Mouse (Mus musculus) gastrocnemius, adult 8-10 months (tissue): ENCODE data around the gene Ndufaf3. TPM values are rescaled to one million over a fixed set of nuclear protein-coding genes. Genes with fewer than 3 reads are reported as not detected.

Experiments used
- DNase-seq, 2 experiments: peaks; one replicate each; pipeline ENCODE4 v3.0.0; 2022; ENCODE audit warnings: low spot score in 2 of 2
- total RNA-seq, 4 experiments: library from RNA; stranded (reverse); gene quantifications; 2 replicates each; pipeline ENCODE4 v1.2.4; 2022

Gene Ndufaf3
- total RNA-seq, 4 experiments from 2014 or later: 31.9 to 34.4 (median 33.0) TPM

- DNase-seq: no peak
These were observed 6.8 kb upstream of the Ndufaf3 start for GRCm38 (mm10) chr9:108573774-108574690.

DNA sequence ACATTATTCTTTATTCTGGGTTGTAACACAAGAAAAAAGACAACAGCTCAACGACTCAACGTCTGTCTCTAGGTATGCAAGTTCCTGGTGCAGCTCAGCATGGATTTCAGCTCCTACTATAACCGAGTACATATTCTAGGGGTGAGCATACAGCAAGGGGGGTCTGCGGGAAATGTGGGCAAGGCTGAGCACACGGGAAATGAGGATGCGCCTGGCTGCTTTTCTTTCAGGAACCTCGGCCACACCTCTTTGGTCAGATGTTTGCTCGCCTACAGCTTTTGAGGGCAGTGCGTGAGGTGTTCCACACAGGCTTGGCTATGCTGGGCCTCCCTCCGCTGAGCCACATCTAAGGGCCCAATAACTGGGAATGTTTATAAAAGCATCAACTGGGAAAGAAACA is 5.1 kb upstream of the Ndufaf3 start:
- no peak for DNase-seq

DNA sequence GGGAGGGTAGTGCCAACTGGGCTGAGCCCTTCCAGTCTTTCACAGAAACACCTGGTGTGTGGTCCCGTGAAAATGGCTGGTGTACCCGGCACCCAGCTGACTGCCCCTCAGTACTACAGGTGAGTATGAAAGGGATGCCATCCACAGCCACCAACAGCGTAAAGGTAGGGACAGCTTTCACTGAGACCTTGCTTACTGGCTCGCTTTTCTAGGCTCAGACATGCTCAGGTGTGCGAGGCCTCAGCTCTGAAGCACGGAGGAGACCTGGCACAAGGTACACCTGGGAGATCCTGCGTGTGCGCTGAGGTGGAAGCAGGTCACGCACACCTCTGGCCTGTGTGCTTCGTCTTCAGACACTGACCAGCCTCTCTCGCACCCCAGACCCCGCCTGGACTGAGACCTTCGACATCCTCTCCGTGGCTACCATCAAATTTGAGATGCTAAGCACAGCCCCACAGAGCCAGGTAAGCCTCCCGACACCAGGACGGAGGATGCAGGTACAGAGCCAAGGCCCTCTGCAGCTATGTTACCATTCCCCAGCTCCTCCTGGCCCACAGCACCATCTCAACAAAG is 4.3 kb upstream of the Ndufaf3 start:
- no peak for DNase-seq

DNA sequence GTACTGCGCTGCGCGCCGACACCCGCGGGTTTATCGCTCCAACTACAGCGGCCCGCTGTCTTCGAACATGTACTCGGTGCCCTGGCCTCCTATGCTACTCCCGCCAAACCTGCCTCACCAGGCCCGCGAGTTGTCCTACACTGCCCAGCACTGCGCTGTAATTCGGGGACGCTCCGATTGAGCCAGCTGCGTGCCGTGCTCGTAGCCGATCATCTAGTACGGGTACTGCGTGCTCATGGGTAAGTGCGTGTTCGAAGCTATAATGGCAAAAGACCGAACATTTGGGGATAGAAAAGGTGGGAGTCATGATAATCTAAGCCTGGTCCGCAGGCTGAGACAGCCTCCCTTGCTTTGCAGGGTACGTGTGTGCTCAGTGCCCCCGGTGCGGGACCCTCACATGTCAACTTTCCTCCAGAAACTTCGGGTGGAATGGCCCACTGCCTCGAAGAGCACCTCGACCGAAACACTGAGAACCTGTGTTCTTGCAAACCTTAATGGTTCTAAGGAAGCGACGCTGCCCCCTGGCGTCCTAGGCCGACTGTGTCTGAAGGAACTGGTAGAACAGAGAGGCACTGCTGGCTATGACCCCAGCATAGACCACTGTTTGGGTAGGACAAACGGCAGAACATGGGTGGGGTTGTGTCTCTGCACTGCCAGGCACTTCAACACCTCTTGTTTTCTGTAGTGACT is 3.1 kb upstream of the Ndufaf3 start:
- DNase-seq: peak; percentile 41 to 46

- peak; percentile 88 to 90 for DNase-seq
These were observed 2.4 kb upstream of the Ndufaf3 start, which contains the start of gene Dalrd3 for GRCm38 (mm10) chr9:108569381-108570206. TSS of gene Dalrd3 (plus strand) at chr9:108569886.

DNA sequence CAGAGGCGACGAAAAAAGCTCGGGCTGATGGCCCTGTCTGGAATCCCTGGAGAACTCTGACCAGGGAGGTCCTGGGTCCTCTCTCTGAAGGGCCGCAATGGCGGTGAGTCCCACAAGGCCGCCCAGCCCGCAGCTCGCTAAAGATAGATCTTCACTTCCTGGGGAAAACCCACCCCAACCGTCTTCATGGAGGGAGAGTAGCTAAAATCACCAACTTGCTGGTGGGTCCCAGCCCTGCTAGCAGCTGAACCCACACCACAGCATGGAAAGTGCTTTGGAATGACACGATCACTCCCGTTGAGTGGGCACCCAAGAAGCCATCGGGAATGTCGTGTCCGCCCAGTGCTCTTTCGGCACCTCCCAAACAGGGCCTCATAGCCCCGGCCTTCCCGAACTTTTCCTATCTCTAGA is 1.3 kb upstream of the Ndufaf3 start:
- no peak for DNase-seq

GRCm38 (mm10) chr9:108567931-108568419 is 741 bp upstream of the Ndufaf3 start:
- DNase-seq: no peak

DNA sequence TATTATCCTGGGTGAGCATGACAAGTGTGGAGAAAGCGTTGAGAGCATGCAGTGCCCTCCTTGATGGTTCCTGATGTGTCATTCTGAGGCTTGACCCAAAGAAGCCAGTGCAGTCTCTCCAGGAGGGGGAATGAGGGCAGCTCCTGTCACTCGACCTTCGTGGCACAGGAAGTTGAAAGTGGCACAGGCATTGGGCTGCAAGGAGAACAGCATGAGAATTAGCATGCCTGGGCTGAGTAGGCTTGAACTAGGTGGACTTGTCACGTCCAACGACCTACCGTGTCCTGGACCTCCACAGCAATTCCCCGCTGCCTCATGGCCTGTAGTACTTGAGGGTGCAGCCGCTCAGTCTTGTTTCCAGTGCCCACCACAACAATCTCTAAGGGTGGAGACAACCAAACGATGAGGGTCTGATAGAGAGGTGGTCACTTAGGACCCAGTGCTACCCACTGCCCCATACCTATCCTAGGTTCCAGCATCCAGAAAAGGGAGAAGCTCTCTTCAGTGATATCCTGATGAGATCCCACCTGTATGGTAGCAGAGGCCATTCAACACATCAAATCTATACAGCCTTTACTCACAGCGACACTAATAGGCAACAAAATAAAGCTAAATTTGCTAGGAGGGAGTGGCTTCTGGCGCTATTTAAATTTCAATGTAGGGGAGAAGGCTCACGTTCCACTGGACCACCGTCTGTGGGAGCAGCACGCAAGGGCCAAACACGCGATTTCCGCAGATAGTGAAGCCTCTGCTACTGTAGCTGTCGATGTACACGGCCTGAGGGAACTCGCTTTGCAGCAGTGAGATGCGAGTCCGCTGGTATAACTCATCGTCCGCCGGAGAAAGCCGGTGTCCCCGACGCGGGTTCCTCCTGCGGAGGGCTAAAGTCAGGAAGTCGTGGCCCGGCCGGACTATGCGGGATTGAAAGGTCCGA is 1.1 kb downstream of the Ndufaf3 start:
- no peak for DNase-seq

DNA sequence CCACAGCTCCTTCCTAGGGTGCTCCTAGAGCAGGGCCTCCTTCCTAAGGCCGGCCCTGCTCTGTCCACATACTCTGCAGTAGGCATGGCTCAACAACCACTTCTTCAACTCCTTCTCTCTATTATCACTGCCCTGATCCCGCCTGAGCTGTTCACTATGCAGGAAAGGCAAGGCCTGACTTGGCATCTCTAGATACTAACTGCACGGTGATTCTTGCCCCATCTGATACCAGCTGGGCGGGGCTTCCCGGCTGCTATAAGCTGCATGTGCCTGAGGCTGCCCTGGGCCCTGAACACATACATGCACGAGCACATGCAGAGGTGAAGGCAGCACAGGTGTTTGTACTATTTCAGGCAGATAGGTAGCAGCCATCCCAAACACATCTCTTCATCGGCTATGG is 3.1 kb downstream of the Ndufaf3 start:
- no peak for DNase-seq

DNA sequence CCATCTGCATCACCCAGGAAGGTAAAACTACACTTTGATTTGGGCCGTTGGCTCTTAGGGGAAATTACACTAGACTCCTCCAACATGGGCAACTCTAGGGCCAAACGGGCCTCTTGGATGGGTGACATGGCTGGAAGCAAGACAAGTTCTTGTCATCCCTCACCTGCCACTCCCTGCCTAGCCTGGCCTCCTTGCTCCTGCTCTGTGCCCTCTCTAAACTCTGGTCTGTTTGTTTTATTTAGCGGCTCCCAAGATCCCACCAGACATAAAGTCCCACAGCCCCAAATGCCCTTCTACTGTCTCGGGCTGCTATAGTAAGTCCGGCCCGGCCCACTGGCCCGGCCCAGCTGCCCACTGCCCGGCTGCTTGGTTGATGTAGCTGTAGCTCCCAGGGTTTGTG is 3.6 kb downstream of the Ndufaf3 start:
- DNase-seq: no peak

DNA sequence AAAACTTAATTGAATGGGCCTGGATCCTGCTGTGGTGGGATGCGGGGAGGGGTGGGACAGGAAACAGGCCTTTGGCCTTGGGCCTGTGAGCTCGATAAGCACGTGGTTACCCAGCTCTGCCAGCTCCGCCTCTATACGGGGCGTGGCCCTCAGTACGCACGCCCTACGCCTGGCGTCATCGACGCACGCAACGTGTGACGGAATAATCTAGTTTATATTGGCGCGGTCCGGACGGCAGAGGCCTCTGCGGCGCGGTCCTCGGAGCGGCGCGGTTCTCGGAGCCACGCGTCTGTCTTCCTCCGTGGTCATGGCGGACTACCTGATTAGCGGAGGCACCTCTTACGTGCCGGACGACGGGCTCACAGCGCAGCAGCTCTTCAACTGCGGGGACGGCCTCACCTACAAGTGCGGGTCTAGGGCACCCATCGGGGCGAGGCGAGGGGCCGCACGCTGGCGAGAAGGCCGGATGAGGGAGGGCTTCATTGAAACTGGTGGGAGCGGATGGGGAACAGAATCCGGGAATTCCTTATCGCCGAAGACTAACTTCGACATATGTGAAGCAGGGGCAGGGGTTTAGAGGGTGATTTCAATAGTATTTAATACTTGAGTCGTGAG is 6.9 kb downstream of the Ndufaf3 start, which contains the start of gene Impdh2:
TSS of gene Impdh2 (plus strand) at position 60 of the 615 bp plus-strand sequence.
- DNase-seq: peak; percentile 93 to 94

GRCm38 (mm10) chr9:108559169-108559568 is 8.1 kb downstream of the Ndufaf3 start:
- no peak for DNase-seq

DNA sequence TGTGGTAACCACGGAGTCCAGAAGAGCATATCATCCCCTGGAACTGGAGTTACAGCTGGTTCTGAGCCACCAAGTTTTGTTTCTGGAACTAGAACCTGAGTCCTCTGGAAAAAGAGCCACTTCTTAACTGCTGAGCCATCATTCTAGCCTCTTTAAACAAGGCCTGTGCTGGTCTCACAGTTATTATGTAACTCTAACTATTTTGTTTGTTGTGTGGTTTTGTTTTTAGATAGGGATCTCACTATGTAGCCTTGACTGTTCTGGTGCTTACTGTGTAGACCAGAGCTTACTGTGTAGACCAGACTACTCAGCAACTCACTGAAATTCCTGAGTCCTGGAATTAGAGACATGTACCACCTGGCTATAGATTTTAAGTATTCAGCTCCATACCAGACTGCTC is 20.4 kb downstream of the Ndufaf3 start:
- no peak for DNase-seq

DNA sequence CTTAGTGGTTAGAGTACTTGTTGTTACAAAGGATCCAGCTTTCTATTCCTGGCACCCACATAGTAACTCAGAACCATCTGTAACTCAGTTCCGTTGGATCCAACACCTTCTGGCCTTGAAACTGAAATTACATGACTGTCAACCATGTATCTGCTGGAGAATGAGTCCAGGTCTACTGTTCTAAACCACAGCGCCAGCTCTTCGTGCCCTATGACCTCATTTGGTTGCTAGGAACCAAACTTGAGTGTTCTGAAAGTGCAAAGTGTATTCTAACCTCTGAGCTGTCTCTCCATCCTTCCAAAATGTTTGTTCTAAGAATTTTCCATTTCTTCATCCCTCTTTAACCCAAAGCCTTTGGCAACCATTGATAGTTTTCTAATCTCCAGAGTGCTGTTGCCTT is 21.2 kb downstream of the Ndufaf3 start:
- DNase-seq: no peak

- no peak for DNase-seq
These were observed 26.4 kb downstream of the Ndufaf3 start for GRCm38 (mm10) chr9:108540846-108541245.

- no peak for DNase-seq
These were observed 35.7 kb downstream of the Ndufaf3 start for GRCm38 (mm10) chr9:108531496-108531895.

GRCm38 (mm10) chr9:108530954-108531353 is 36.3 kb downstream of the Ndufaf3 start:
- DNase-seq: no peak

- no peak for DNase-seq
These were observed 41.8 kb downstream of the Ndufaf3 start for GRCm38 (mm10) chr9:108525400-108525799.

DNA sequence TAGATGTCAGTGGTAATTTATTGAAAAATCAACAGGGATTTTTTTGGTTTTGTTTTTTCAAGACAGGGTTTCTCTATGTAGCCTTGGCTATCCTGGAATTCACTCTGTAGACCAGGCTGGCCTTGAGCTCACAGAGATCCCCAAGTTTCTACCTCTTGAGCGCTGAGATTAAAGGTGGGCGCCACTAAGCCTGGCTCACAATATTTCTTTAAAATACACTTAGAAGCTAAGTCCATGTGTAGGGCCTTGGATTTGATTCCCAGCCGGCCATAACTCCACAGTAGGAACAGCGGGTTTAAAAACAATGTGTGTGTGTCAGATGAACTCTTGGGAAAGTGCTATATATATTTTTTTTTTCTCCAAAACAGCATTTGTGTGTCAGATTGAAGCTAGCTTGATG is 43.9 kb downstream of the Ndufaf3 start:
- no peak for DNase-seq
